Mouse (Mus musculus): ENCODE data around the gene Wdr82. TPM values are rescaled to one million over a fixed set of nuclear protein-coding genes. Genes with fewer than 3 reads are reported as not detected.

The Wdr82 gene
- polyA plus RNA-seq, 1 experiment from 2014 or later: 16.0 TPM

MicroRNAs encoded within 50 kb of the gene (microRNA counts, 519-probe panel; counts per million panel counts)
- 7,102 counts per million, percentile 98 among the panel's probes with 10 or more counts for microRNA mmu-let-7g

Small RNAs within 50 kb of the gene (microRNA-seq; reads per million reads assigned to microRNA genes)
- 0.61 reads per million for gene Mir135a-1
- gene Mirlet7g: 52,820 reads per million, percentile 99 among the genes with 10 or more reads in this experiment

Other genes with a start within 250 kb of the Wdr82 start
- gene Col6a5, start 210.3 kb upstream of the Wdr82 start, polyA plus RNA-seq (2015; fragmentation: Nextera tagmentation; extraction: Ambion mirVana): 0.07 and 0.08 TPM in 2 replicates
- gene Col6a4, start 74.1 kb upstream of the Wdr82 start, polyA plus RNA-seq (2015; fragmentation: Nextera tagmentation; extraction: Ambion mirVana): 0.03 and 0.06 TPM in 2 replicates
- 1.5 and 1.6 TPM in 2 replicates for gene Glyctk, start 12.8 kb upstream of the Wdr82 start, polyA plus RNA-seq (2015; fragmentation: Nextera tagmentation; extraction: Ambion mirVana)
- 26.7 and 29.0 TPM in 2 replicates for gene Ppm1m, start 28.8 kb downstream of the Wdr82 start, polyA plus RNA-seq (2015; fragmentation: Nextera tagmentation; extraction: Ambion mirVana)
- 43.3 and 46.9 TPM in 2 replicates for gene Twf2, start 32.2 kb downstream of the Wdr82 start, polyA plus RNA-seq (2015; fragmentation: Nextera tagmentation; extraction: Ambion mirVana)
- not detected in 2 replicates for gene Tlr9, start 51.7 kb downstream of the Wdr82 start, polyA plus RNA-seq (2015; fragmentation: Nextera tagmentation; extraction: Ambion mirVana)
- gene Alas1, start 77.7 kb downstream of the Wdr82 start, polyA plus RNA-seq (2015; fragmentation: Nextera tagmentation; extraction: Ambion mirVana): 131 and 145 TPM in 2 replicates
- gene Poc1a, start 110.1 kb downstream of the Wdr82 start, polyA plus RNA-seq (2015; fragmentation: Nextera tagmentation; extraction: Ambion mirVana): 26.4 and 29.9 TPM in 2 replicates
- 8.6 and 10.4 TPM in 2 replicates for gene Dusp7, start 197.7 kb downstream of the Wdr82 start, polyA plus RNA-seq (2015; fragmentation: Nextera tagmentation; extraction: Ambion mirVana)